Mouse (Mus musculus) mature B cell (primary cell): ENCODE results near the gene Stom.

Experiments used
- in situ Hi-C: fragments of 300-500 bp; cut with MboI; formaldehyde crosslinking; loops from 2 replicates; pipeline ENCODE4 v1.14.3; 2019

The Stom gene

DNA sequence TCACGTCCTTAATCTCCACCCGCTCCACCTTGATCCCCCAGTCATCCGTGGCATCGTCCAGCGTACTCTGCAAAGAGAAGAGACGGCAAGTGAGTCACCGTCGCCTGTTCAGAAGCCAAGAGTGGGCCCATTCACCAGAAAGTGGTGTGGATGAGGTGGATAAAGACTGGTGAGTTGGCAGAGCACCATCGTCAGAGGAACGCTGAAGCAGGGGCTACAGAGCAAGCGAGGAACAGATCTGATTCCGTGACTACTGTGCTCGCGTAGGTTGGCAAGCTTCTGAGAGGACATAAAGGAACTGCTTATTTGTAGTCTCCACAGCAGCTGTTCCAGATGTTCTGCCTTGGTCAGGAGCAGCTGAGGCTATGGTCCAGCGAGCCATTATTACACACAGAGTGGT, 16.4 kb downstream of the Stom start:
- in situ Hi-C loops: no loop called here

- in situ Hi-C loops: no loop called here
Measured at GRCm38 (mm10) chr2:35318405-35318804, 18.4 kb downstream of the Stom start.

GRCm38 (mm10) chr2:35317604-35318003, 19.2 kb downstream of the Stom start:
- in situ Hi-C loops: no loop called here

- in situ Hi-C loops: no loop called here
Measured at GRCm38 (mm10) chr2:35314300-35314699, 22.5 kb downstream of the Stom start.

DNA sequence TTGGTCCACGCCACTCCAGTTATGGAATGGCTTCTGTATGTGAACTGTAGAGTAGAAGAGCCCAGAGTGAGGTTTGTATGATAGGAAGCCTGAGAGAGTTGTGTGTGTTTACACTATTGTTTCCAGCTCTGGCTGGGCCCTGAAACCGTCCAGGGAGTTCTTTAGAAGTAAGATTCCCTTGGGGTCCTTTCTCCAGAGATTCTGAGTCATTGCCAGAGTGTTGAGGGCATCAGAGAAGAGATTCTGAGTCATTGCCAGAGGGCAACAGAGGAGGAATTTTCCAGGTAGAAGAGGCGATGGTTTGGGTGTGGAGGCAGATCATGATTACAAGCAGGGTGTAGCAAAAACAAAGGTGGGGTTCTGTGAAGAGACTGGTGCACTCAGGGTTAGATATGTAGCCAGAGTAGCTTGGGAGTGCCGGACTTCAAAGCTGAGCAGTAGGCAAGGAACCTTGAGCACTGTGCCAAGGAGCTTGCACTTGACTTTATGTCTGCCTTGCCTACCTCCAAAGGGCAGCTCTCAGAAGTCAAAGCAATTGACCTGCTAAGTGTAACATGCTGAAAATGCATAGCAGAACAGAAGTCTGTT, 26.8 kb downstream of the Stom start:
- in situ Hi-C loops: no loop called here

DNA sequence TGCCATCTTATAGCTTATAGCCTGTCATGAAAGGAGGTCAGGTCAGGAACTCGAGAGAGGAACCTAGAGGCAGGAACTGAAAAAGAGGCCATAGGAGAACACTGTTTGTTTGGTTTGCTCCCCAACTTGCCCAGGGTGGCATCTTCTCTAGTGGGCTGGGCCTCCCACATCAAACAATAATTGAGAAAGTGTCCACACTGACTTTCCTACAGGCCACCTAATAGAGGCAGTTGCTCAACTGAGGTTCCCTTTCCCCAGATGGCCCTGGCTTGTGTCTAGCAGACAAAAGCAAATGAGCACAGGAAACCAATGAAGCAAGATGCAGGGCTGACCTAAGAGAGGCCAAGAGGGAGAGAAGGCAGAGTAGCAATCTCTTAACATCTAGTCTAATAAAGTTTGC, 28.6 kb downstream of the Stom start:
- in situ Hi-C loops: no loop called here

GRCm38 (mm10) chr2:35302049-35302885, 34.5 kb downstream of the Stom start:
- in situ Hi-C loops: no loop called here

GRCm38 (mm10) chr2:35299437-35299836, 37.3 kb downstream of the Stom start:
- in situ Hi-C loops: loop anchor here (5.0 to 25.0 kb wide), 2 partner anchors 38 to 613 kb away; partner anchors contain the start of gene Stom

DNA sequence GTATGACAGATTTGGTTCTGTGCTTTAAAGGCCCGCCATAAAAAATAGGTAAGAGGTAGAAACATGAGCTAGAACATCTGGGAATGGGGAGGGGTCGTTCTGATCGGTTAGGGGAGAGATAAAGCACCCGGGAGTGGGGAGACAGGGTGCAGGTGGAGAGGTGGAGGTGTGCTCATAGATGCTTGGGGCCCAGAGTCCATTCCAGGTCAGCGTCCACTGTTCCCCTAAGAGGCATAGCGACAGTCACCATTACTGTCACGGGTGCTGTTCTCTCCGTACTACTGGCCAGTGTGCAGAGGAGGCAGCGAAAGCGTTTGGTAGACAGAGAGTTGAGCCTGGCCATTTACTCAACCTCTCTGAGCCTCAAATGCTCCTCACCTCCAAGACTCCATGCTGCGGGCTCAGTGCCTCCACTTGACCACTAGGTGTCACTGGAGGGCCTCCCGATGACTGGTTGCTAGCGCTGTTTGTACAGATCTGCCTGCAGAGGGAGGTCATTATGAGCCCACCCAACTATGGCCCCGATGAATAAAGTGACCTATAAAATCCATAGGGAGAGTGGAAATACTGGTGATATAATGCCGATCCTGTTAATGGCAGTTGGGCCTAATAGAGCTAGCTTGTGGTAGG, 39.0 kb downstream of the Stom start:
- in situ Hi-C loops: loop anchor here (5.0 to 25.0 kb wide), 2 partner anchors 39 to 614 kb away; partner anchors contain the start of gene Stom

GRCm38 (mm10) chr2:35293291-35293690, 43.5 kb downstream of the Stom start:
- in situ Hi-C loops: loop anchor here (25.0 kb wide), 1 partner anchor 619 kb away; no protein-coding TSS in a partner anchor

GRCm38 (mm10) chr2:35292700-35293099, 44.1 kb downstream of the Stom start:
- in situ Hi-C loops: loop anchor here (25.0 kb wide), 1 partner anchor 620 kb away; no protein-coding TSS in a partner anchor

GRCm38 (mm10) chr2:35291856-35292255, 44.9 kb downstream of the Stom start:
- in situ Hi-C loops: loop anchor here (25.0 kb wide), 1 partner anchor 620 kb away; no protein-coding TSS in a partner anchor

DNA sequence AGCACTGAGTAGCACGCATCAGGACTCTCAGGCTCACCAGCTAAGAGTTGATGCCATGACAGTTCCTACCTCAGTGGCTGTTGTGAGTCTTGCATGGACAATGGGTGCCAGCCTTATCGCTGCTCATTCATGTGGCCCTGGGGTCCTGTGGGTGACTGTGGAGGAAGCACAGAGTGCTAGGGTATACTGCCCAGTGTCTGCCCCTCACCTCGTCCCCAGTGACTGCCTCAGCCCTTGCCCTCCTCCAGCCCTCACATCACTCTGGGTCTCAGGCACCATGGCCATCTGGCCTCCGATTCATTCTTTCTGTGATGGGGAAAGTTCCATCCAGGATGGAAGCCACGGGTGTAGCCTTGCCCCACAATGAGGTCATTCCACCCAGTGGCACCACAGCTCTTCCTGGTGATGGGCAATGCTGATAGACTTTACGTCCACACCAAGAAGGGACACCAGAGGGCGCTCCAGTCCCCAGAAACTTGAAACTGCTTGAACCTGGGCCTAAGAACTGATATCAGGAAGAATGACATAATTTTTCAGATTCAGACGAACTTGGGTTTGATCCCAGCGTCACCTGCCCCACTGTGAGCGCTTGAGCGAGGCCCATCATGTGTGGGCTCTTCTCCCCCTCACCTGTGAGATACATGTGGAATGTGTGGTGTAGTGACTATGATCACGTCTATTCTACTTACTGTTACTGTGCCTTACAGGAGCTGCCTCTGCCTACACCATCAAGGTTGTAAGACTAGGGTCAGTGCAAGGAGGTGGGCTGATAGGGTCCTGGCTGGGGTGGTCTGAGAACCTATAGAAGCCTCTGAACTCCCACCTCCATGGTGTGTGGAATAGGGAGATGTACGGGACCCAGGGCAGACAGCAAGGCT, 47.8 kb downstream of the Stom start:
- in situ Hi-C loops: loop anchor here (25.0 kb wide), 1 partner anchor 623 kb away; no protein-coding TSS in a partner anchor

DNA sequence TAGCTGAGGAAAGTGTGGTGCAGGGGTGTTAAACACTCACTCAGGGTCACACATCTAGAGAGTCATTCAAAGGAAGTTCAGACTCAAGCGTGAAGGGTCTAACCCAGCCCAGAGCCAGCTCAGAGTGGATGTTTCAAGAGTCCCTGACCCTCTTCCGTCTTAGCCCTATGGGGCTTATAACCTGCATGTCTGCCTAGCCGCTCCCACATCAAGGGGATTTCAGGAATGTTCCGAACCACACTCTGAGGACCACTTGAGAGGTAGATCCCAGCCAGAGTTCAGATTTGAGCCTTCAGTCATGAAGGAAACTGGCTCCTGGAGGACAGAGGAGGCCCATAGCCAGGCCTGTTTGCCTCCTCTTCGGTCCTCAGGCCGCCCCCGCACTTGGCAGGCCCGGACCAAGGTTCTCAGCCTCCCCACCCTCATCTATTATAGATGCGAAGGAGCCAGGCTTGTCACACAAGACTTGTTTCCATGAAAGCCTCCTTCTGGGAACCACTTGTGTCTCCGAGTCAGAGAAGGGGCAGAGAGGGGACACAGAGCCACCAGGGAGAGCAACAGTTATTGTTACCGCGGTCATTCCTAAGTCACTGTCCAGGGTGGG, 49.7 kb downstream of the Stom start:
- in situ Hi-C loops: loop anchor here (25.0 kb wide), 1 partner anchor 625 kb away; no protein-coding TSS in a partner anchor

GRCm38 (mm10) chr2:35285209-35285608, 51.6 kb downstream of the Stom start:
- in situ Hi-C loops: loop anchor here (25.0 kb wide), 1 partner anchor 627 kb away; no protein-coding TSS in a partner anchor

- in situ Hi-C loops: loop anchor here (25.0 kb wide), 1 partner anchor 628 kb away; no protein-coding TSS in a partner anchor
Measured at GRCm38 (mm10) chr2:35283997-35284396, 52.8 kb downstream of the Stom start.

- in situ Hi-C loops: loop anchor here (25.0 kb wide), 1 partner anchor 630 kb away; no protein-coding TSS in a partner anchor
Measured at GRCm38 (mm10) chr2:35282214-35282613, 54.6 kb downstream of the Stom start.

GRCm38 (mm10) chr2:35280001-35280400, 56.8 kb downstream of the Stom start:
- in situ Hi-C loops: loop anchor here (25.0 kb wide), 1 partner anchor 632 kb away; no protein-coding TSS in a partner anchor

DNA sequence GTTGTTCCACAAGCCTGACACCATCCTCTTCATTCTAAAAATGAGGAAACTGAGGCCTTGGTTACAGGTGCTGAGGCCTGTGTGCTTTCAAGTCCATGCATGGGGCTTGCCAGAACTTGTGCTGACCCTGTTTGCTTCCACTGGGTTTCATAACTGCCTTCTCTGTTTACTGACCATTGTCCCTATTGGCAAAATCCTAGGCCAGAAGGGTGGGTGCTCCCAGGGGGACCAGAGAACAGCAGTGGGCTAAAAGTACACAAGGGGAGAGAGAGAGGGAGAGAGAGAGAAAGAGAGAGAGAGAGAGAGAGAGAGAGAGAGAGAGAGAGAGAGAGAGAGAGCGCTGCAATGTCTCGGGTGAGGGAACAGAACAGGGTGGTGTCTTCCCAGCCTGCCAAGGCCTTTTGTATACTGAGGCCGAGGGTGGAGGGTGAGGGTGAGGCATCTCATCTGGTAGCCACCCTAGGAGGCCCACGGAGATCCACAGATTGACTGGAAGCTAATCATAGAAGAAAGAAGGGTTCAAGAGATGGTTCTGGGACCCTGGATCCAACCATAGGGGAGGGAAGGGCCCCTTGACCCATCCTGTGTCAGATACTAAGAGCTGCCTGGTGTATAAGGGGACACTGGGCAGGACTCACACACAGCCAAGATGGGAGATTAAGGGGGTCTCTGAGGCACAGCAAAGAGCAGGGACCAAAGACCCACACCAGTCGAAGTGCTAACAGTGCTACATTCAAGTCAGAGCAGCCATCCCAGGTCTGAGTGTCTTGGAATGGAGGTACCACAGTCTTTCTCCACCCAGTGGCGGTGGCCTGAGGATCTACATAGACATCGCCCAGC, 58.2 kb downstream of the Stom start:
- in situ Hi-C loops: loop anchor here (25.0 kb wide), 1 partner anchor 634 kb away; no protein-coding TSS in a partner anchor

DNA sequence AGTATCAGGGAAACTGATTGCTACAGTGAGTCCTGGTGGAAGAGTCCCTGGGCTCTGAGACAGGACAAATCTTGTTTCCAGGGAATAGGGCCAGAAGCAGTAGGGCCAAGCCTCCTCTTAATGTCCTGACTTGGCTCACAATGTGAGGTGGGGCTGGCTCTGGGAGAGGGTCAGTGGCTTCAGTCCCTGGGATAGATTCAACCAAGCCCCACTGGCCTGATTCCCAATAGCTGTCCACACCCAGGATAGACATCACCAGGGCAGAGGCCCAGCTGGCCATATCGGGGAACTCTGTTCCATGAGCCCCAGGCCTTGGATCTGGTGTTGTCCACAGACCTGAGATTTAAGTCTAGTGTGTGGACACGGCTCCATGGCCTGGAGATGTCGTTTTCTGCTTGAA, 59.1 kb downstream of the Stom start:
- in situ Hi-C loops: loop anchor here (25.0 kb wide), 1 partner anchor 635 kb away; no protein-coding TSS in a partner anchor
